15 mouse cellular contexts compared by ENCODE assay signal in genomic region chr11:104967862-104968261, GRCm38 (mm10).
"Had no signal": no experiment of that assay in that cellular context is flagged by ENCODE, and none has a peak within 500 bp of the region (broad histone marks: within the 10 kb centered on the region; RNA-seq: fewer than 3 reads in every experiment).

No protein-coding gene starts in this region.

- H3K9me3 ChIP-seq: midbrain, embryonic 13.5 days; midbrain, embryonic 15.5 days; neural tube, embryonic 12.5 days had no signal

- H3K4me1 ChIP-seq: midbrain, embryonic 13.5 days; midbrain, embryonic 15.5 days; neural tube, embryonic 12.5 days had no signal

- H3K4me3 ChIP-seq: midbrain, embryonic 13.5 days; midbrain, embryonic 15.5 days; neural tube, embryonic 12.5 days had no signal

- H3K9ac ChIP-seq: lung, embryonic 14.5 days; midbrain, embryonic 13.5 days; midbrain, embryonic 15.5 days; neural tube, embryonic 12.5 days had no signal

- ATAC-seq: midbrain, embryonic 13.5 days; midbrain, embryonic 15.5 days had no signal

- H3K4me2 ChIP-seq: lung, embryonic 14.5 days; midbrain, embryonic 11.5 days; midbrain, embryonic 13.5 days; midbrain, embryonic 15.5 days; neural tube, embryonic 12.5 days had no signal

- DNase-seq: lung, adult 18-20 months; lung, embryonic 14.5 days; lung, postnatal 10 days; lung, postnatal 36 days; right cerebral cortex, postnatal 14 days; right cerebral cortex, postnatal 4 days; spleen, adult 18-20 months; thymus, adult 18-20 months; thymus, postnatal 14 days; thymus, postnatal 36 days had no signal

- H3K27me3 ChIP-seq: midbrain, embryonic 13.5 days; midbrain, embryonic 15.5 days; neural tube, embryonic 12.5 days had no signal

- H3K27ac ChIP-seq: macrophage; midbrain, embryonic 13.5 days; midbrain, embryonic 15.5 days; neural tube, embryonic 12.5 days had no signal

- H3K36me3 ChIP-seq: midbrain, embryonic 13.5 days; midbrain, embryonic 15.5 days; neural tube, embryonic 12.5 days had no signal
